Mouse (Mus musculus): ENCODE measurements around the gene Nsmce4a. TPM values are rescaled to one million over a fixed set of nuclear protein-coding genes. Genes with fewer than 3 reads are reported as not detected.
"Not testable (repeated sequence)": the region's sequence is repeated elsewhere in the genome, so short reads cannot be mapped to it uniquely, and the experiment has no call there.

Gene Nsmce4a
- polyA plus RNA-seq, 1 experiment = 55.3 TPM

- H3K4me1 ChIP-seq (ENCODE audit: control insufficient read depth, insufficient read depth, low read length) = no peaks in the 10 kb centered on the region
- no peak overlapping the region for H3K27ac ChIP-seq (ENCODE audit: insufficient read depth, low read depth, low read length)
- TF ChIP-seq CTCF (IDR thresholded peaks at IDR 0.05; ENCODE audit: low read depth, low read length) (no peak), POLR2A (IDR thresholded peaks at IDR 0.05; ENCODE audit: borderline replicate concordance, low read depth, low read length) (no peak)
- H3K4me3 ChIP-seq (ENCODE audit: insufficient read depth, low read length) = no peak overlapping the region
Observed at GRCm38 (mm10) chr7:130600546-130600945, 27.6 kb upstream of the Nsmce4a start.

DNA sequence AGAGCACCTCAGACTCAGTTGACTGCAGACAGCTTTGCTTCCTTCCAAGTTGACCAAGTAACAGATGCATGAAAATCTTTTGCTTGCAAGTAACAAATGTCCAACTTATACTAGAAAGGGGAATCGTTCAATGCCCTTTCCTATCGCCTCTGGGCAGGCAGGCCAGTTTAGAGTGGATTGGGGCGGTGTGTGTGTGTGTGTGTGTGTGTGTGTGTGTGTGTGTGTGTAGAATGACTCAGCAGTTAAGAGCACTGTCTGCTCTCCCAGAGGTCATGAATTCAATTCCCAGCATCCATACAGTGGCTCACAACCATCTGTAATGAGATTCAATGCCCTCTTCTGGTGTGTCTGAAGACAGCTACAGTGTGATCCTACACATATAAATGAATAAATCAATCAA, 27.2 kb upstream of the Nsmce4a start:
- H3K4me3 ChIP-seq (ENCODE audit: insufficient read depth, low read length) = no peak overlapping the region
- no peak for TF ChIP-seq POLR2A (IDR thresholded peaks at IDR 0.05; ENCODE audit: borderline replicate concordance, low read depth, low read length)
- TF ChIP-seq CTCF (IDR thresholded peaks at IDR 0.05; ENCODE audit: low read depth, low read length) = no peak
- H3K27ac ChIP-seq (ENCODE audit: insufficient read depth, low read depth, low read length) = no peak overlapping the region
- H3K4me1 ChIP-seq (ENCODE audit: control insufficient read depth, insufficient read depth, low read length) = no peaks in the 10 kb centered on the region

DNA sequence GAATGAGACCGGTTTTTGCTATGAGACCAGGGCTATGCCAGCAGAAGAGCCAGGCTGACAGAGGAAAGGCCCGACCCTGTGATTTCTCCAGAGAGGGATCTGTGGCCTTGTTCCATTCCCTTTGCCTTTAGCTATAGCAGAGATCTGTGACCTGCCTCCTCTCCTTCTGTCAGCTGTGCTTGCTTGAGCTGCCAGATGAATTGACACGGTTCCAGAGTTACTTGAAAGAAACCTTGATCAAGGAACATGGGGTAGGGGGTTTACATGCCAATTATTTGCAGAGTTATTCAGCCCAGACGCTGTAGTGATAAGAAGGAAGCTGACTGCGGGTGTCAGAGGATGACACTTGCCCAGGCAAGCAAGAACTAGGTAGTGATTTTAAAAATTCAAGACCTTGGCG, 24.6 kb upstream of the Nsmce4a start:
- no peaks in the 10 kb centered on the region for H3K4me1 ChIP-seq (ENCODE audit: control insufficient read depth, insufficient read depth, low read length)
- H3K27ac ChIP-seq (ENCODE audit: insufficient read depth, low read depth, low read length) = no peak overlapping the region
- no peak overlapping the region for H3K4me3 ChIP-seq (ENCODE audit: insufficient read depth, low read length)
- no peak for TF ChIP-seq CTCF (IDR thresholded peaks at IDR 0.05; ENCODE audit: low read depth, low read length)
- TF ChIP-seq POLR2A (IDR thresholded peaks at IDR 0.05; ENCODE audit: borderline replicate concordance, low read depth, low read length) = no peak

- not testable (repeated sequence) for H3K4me1 ChIP-seq (ENCODE audit: control insufficient read depth, insufficient read depth, low read length); H3K27ac ChIP-seq (ENCODE audit: insufficient read depth, low read depth, low read length)
Observed at GRCm38 (mm10) chr7:130596079-130596855, 23.3 kb upstream of the Nsmce4a start.

GRCm38 (mm10) chr7:130593375-130594239, 20.7 kb upstream of the Nsmce4a start:
- H3K27ac ChIP-seq (ENCODE audit: insufficient read depth, low read depth, low read length); H3K4me1 ChIP-seq (ENCODE audit: control insufficient read depth, insufficient read depth, low read length); H3K4me3 ChIP-seq (ENCODE audit: insufficient read depth, low read length): not testable (repeated sequence)

More at GRCm38 (mm10) chr7:130596079-130596855, 23.3 kb upstream of the Nsmce4a start:
- H3K4me3 ChIP-seq (ENCODE audit: insufficient read depth, low read length) = not testable (repeated sequence)

GRCm38 (mm10) chr7:130592975-130593374, 20.1 kb upstream of the Nsmce4a start:
- H3K4me1 ChIP-seq (ENCODE audit: control insufficient read depth, insufficient read depth, low read length); H3K4me3 ChIP-seq (ENCODE audit: insufficient read depth, low read length); H3K27ac ChIP-seq (ENCODE audit: insufficient read depth, low read depth, low read length): not testable (repeated sequence)

- H3K27ac ChIP-seq (ENCODE audit: insufficient read depth, low read depth, low read length) = no peak overlapping the region
- no peak overlapping the region for H3K4me3 ChIP-seq (ENCODE audit: insufficient read depth, low read length)
- peaks cover 4% of the 10 kb centered on the region for H3K4me1 ChIP-seq (ENCODE audit: control insufficient read depth, insufficient read depth, low read length)
- TF ChIP-seq CTCF (IDR thresholded peaks at IDR 0.05; ENCODE audit: low read depth, low read length) = no peak
- no peak for TF ChIP-seq POLR2A (IDR thresholded peaks at IDR 0.05; ENCODE audit: borderline replicate concordance, low read depth, low read length)
Observed at GRCm38 (mm10) chr7:130590845-130591437, 18.0 kb upstream of the Nsmce4a start.

DNA sequence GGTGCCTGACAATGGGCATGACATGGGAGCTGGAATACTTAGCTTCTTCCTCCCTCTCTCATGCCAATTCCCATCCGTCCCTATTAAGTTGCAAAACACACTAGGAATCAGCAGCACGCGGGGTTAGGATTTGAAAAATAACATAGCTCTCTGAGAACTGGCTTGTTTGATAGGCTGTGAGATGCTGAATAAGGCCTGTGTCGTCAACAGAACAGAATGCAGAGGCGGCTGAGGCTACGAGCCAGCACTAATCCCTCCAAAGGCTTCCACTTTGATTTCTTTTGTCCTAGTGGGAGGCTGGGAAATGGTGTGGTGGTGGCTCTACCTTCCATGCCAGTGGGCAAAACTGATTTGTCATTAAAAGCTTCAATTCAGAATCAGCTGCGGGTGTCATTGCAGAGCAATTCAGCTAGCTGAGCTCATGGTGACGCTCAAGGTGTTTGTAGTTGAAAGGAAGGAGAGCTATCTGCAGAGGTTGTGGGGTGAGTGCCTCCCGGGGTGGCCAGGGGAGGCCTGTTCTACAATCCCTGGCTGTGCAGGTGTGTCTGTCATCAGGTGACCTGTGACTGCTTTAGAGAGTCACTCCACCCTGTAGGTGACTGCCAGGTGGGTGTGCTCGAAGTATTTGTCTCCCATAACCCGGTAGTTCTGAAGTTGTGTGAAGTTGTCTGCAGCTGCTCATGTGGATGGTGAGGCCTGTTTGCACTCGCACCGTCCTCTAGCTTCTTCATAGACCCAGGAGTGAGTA, 17.3 kb upstream of the Nsmce4a start:
- peaks cover 4% of the 10 kb centered on the region for H3K4me1 ChIP-seq (ENCODE audit: control insufficient read depth, insufficient read depth, low read length)
- no peak overlapping the region for H3K4me3 ChIP-seq (ENCODE audit: insufficient read depth, low read length)
- H3K27ac ChIP-seq (ENCODE audit: insufficient read depth, low read depth, low read length) = no peak overlapping the region
- no peak for TF ChIP-seq POLR2A (IDR thresholded peaks at IDR 0.05; ENCODE audit: borderline replicate concordance, low read depth, low read length)
- no peak for TF ChIP-seq CTCF (IDR thresholded peaks at IDR 0.05; ENCODE audit: low read depth, low read length)

DNA sequence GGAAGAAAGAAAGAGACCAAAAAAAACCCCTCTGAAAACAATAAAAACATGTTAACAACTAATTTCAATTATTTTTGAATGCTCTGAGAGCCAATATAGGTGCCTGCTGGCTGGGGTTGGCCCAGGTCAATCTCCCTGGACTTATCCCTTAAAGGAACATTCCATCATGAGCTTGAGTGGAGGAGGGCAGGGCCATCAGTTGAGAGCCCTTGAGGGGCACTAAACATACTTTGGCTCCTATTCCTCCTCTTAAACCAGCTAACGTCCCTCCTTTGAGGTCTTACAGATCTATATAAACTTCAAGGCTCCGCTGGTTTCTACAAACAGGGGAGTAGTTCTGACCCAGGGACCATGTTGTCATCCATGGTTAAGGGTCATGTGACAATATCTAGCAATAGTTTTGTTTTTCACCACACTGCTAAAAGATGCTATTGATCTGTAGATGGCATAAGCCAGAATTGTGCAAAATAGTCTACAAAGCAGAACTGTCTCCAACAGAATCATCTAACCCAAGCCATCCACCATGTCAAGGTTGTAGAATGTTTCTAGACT, 13.7 kb upstream of the Nsmce4a start:
- Histone ChIP-seq H3K4me3 (ENCODE audit: insufficient read depth, low read length) (no peak overlapping the region), H3K27ac (ENCODE audit: insufficient read depth, low read depth, low read length) (no peak overlapping the region), H3K4me1 (ENCODE audit: control insufficient read depth, insufficient read depth, low read length) (peaks cover 4% of the 10 kb centered on the region)
- no peak for TF ChIP-seq CTCF (IDR thresholded peaks at IDR 0.05; ENCODE audit: low read depth, low read length)
- TF ChIP-seq POLR2A (IDR thresholded peaks at IDR 0.05; ENCODE audit: borderline replicate concordance, low read depth, low read length) = no peak
